Mouse (Mus musculus): Measurements from ENCODE around the gene Glrx.

DNA sequence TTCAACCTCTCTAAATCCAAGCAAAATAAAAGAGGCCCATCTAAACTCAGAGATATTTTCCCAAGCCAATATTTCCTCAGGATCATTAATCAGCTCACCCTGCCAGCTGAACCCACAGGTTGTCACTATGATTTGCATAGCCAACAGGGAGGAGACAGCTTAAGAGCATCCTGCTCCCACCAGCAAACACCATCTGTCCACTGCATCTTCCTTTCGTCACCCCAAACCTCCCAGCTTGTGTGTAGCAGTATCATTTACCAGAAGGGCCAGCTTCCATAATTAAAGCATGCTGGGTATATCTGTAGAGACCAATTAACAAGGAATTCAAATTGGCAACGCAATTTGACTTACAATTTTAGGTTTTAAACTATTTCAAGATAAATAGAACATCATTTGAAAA lies 40.8 kb downstream of the Glrx start:
- TF ChIP-seq EP300 (IDR thresholded peaks at IDR 0.05; ENCODE audit: low read depth) (no peak), CTCF (IDR thresholded peaks at IDR 0.05; ENCODE audit: low read depth) (no peak)
